Mouse (Mus musculus) testis, adult 2 months (tissue): ENCODE results near the gene Gm17087.

Source experiments
- CTCF ChIP-seq: fragments of 200-500 bp; IDR thresholded peaks from 2 replicates; pipeline ENCODE4 v1.5.1; 2012; ENCODE audit warnings: low read depth, mild to moderate bottlenecking, inconsistent platforms, low read length, moderate library complexity; ENCODE audit not compliant: control insufficient read depth, insufficient read depth, insufficient replicate concordance
- POLR2A ChIP-seq: fragments of 200-500 bp; IDR thresholded peaks from 2 replicates; pipeline ENCODE4 v1.6.1; 2012; ENCODE audit warnings: low read depth, mild to moderate bottlenecking, inconsistent platforms, low read length, moderate library complexity; ENCODE audit not compliant: control insufficient read depth

GRCm38 (mm10) chr17:8557926-8558325 is 8.8 kb downstream of the Gm17087 start:
- TF ChIP-seq CTCF (no peak), POLR2A (no peak)
